Mouse (Mus musculus): ENCODE results near the gene Camk2g. TPM values are rescaled to one million over a fixed set of nuclear protein-coding genes. Genes with fewer than 3 reads are reported as not detected.

The Camk2g gene
- 10.3 TPM for polyA plus RNA-seq (2017; shearing (Covaris generic))

GRCm38 (mm10) chr14:20793758-20794531 lies at the start of gene Camk2g:
TSS of gene Camk2g (minus strand) at chr14:20794088.

GRCm38 (mm10) chr14:20836171-20836904 lies 42.5 kb upstream of the Camk2g start, which contains the start of gene Plau:
TSS of gene Plau (plus strand) at chr14:20836660.

GRCm38 (mm10) chr14:20733952-20734774 lies 59.7 kb downstream of the Camk2g start, which contains the start of gene Ndst2:
TSS of gene Ndst2 (minus strand) at chr14:20734562.

GRCm38 (mm10) chr14:20707201-20708190 lies 86.4 kb downstream of the Camk2g start, which contains the start of gene Zswim8:
TSS of gene Zswim8 (plus strand) at chr14:20707552.

GRCm38 (mm10) chr14:20702741-20703381 lies 91.0 kb downstream of the Camk2g start, which contains the start of gene Chchd1:
TSS of gene Chchd1 (plus strand) at chr14:20703006.

GRCm38 (mm10) chr14:20694884-20695760 lies 98.8 kb downstream of the Camk2g start, which contains the start of gene Fut11:
TSS of gene Fut11 (plus strand) at chr14:20694968.

Other genes with a start within 250 kb of the Camk2g start
- gene Ppp3cb, start 247.5 kb downstream of the Camk2g start, polyA plus RNA-seq (2017; shearing (Covaris generic)), result 28.4 TPM
- gene Usp54, start 153.0 kb downstream of the Camk2g start, polyA plus RNA-seq (2017; shearing (Covaris generic)), result 3.7 TPM
- not detected for gene Myoz1, start 137.5 kb downstream of the Camk2g start, polyA plus RNA-seq (2017; shearing (Covaris generic))
- gene Synpo2l, start 125.7 kb downstream of the Camk2g start, polyA plus RNA-seq (2017; shearing (Covaris generic)), result not detected
- gene Sec24c, start 119.8 kb downstream of the Camk2g start, polyA plus RNA-seq (2017; shearing (Covaris generic)), result 227 TPM
- 7.8 TPM for gene Fut11, start 99.1 kb downstream of the Camk2g start, polyA plus RNA-seq (2017; shearing (Covaris generic))
- gene Chchd1, start 91.1 kb downstream of the Camk2g start, polyA plus RNA-seq (2017; shearing (Covaris generic)), result 76.9 TPM
- 48.0 TPM for gene Zswim8, start 86.5 kb downstream of the Camk2g start, polyA plus RNA-seq (2017; shearing (Covaris generic))
- gene Ndst2, start 59.5 kb downstream of the Camk2g start, polyA plus RNA-seq (2017; shearing (Covaris generic)), result 25.0 TPM
- not detected for gene Plau, start 42.6 kb upstream of the Camk2g start, polyA plus RNA-seq (2017; shearing (Covaris generic))
- 4.2 TPM for gene Vcl, start 135.3 kb upstream of the Camk2g start, polyA plus RNA-seq (2017; shearing (Covaris generic))

All from effector memory CD4-positive, alpha-beta T cell, adult 5 months (primary cell).